Mouse (Mus musculus): ENCODE data around the gene Dcun1d2. TPM values are rescaled to one million over a fixed set of nuclear protein-coding genes. Genes with fewer than 3 reads are reported as not detected.

The Dcun1d2 gene
- polyA plus RNA-seq (2014; fragmentation: Illumina TruSeq; extraction: RNeasy Lipid Tissue Mini Kit (QIAGEN cat#74804); ENCODE audit: low read depth, low replicate concordance), result 13.1 TPM

DNA sequence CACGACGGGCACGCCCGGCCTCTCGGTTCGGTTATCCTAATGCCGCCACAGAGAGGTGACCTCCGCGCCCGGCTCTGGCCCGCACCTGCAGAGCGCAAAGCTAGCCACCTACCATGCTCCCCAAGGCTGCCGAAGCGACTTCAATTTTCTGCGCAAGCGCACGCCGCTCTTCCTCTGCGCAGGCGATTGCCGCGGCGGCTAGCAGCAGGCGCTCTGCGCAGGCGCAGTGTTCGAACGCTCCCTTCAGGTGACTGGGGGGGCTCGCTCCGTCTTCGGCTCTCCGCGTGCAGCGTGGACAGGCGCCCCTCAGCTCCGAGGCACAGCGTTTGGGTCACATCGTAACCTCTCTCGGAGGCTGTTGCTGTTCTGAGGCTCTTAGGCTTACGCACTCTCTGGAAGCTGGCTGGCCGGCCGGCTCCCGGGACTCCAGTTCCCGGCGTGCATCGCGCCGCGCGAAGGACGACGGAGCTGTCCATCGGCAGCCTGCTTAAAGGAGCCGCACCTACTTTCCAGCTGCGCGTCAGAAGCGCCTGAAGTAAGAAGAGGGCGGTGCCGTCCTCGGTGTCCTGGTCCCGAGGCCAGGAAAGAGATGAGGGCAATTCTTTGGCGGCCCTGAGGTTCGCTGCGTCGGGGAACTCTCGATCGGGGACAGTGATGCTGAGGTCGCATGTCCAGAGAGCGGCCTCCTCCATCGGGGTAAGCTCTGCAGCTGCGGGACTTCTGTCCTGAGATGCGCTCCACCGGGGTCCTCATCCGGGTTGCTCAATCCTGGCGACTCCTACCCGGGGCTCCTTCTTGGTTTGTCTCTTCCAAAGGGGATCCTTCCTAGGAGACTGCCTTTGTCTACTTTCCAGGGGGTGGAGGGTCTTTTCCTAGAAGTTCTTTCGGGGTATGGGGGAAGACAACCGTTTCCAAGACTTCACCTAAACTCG, at the start of gene Dcun1d2, which contains the start of gene Tmco3:
TSS of gene Dcun1d2 (minus strand) at position 440 of the 932 bp plus-strand sequence.
TSS of gene Tmco3 (plus strand) at position 499 of the 932 bp plus-strand sequence.

DNA sequence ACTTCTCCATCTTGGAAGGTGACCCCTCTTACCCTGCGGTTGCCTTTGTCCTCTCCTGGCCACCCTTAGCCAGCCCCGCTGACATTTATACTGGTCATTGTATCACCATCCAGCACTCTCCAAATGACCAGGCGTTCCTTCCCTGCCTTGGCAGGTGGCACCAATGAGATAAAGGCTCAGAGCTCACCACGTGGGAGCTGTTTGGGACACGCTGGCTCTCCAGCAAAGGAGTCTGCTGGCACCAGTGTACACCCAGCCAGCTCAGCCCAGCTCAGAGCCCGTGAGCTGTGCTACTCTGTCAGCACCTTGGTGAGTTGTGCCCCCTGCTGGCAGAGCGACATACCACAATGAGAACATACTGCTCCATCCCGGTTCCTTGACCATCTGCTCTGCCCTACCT, 33.9 kb downstream of the Dcun1d2 start, which contains the start of gene Adprhl1:
TSS of gene Adprhl1 (minus strand) at position 144 of the 400 bp plus-strand sequence.

Other genes starting within 250 kb of the Dcun1d2 start
- gene Proz, start 227.2 kb downstream of the Dcun1d2 start, polyA plus RNA-seq (2014; fragmentation: Illumina TruSeq; extraction: RNeasy Lipid Tissue Mini Kit (QIAGEN cat#74804); ENCODE audit: low read depth, low replicate concordance), result 0.79 TPM
- gene Pcid2, start 182.7 kb downstream of the Dcun1d2 start, polyA plus RNA-seq (2014; fragmentation: Illumina TruSeq; extraction: RNeasy Lipid Tissue Mini Kit (QIAGEN cat#74804); ENCODE audit: low read depth, low replicate concordance), result 7.7 TPM
- 84.7 TPM for gene Cul4a, start 182.5 kb downstream of the Dcun1d2 start, polyA plus RNA-seq (2014; fragmentation: Illumina TruSeq; extraction: RNeasy Lipid Tissue Mini Kit (QIAGEN cat#74804); ENCODE audit: low read depth, low replicate concordance)
- gene Lamp1, start 129.0 kb downstream of the Dcun1d2 start, polyA plus RNA-seq (2014; fragmentation: Illumina TruSeq; extraction: RNeasy Lipid Tissue Mini Kit (QIAGEN cat#74804); ENCODE audit: low read depth, low replicate concordance), result 438 TPM
- gene Grtp1, start 87.5 kb downstream of the Dcun1d2 start, polyA plus RNA-seq (2014; fragmentation: Illumina TruSeq; extraction: RNeasy Lipid Tissue Mini Kit (QIAGEN cat#74804); ENCODE audit: low read depth, low replicate concordance), result 69.4 TPM
- gene Adprhl1, start 34.0 kb downstream of the Dcun1d2 start, polyA plus RNA-seq (2014; fragmentation: Illumina TruSeq; extraction: RNeasy Lipid Tissue Mini Kit (QIAGEN cat#74804); ENCODE audit: low read depth, low replicate concordance), result not detected
- 65.2 TPM for gene Tmco3, start 59 bp upstream of the Dcun1d2 start, polyA plus RNA-seq (2014; fragmentation: Illumina TruSeq; extraction: RNeasy Lipid Tissue Mini Kit (QIAGEN cat#74804); ENCODE audit: low read depth, low replicate concordance)
- 42.5 TPM for gene Tfdp1, start 50.6 kb upstream of the Dcun1d2 start, polyA plus RNA-seq (2014; fragmentation: Illumina TruSeq; extraction: RNeasy Lipid Tissue Mini Kit (QIAGEN cat#74804); ENCODE audit: low read depth, low replicate concordance)
- not detected for gene Atp4b, start 108.7 kb upstream of the Dcun1d2 start, polyA plus RNA-seq (2014; fragmentation: Illumina TruSeq; extraction: RNeasy Lipid Tissue Mini Kit (QIAGEN cat#74804); ENCODE audit: low read depth, low replicate concordance)
- gene Grk1, start 117.0 kb upstream of the Dcun1d2 start, polyA plus RNA-seq (2014; fragmentation: Illumina TruSeq; extraction: RNeasy Lipid Tissue Mini Kit (QIAGEN cat#74804); ENCODE audit: low read depth, low replicate concordance), result not detected
- gene Tmem255b, start 147.1 kb upstream of the Dcun1d2 start, polyA plus RNA-seq (2014; fragmentation: Illumina TruSeq; extraction: RNeasy Lipid Tissue Mini Kit (QIAGEN cat#74804); ENCODE audit: low read depth, low replicate concordance), result not detected
- gene Gas6, start 206.4 kb upstream of the Dcun1d2 start, polyA plus RNA-seq (2014; fragmentation: Illumina TruSeq; extraction: RNeasy Lipid Tissue Mini Kit (QIAGEN cat#74804); ENCODE audit: low read depth, low replicate concordance), result 19.8 TPM

Data from sigmoid colon, adult 10 weeks (tissue).